Mouse (Mus musculus): ENCODE measurements around the gene Hlcs.

DNA sequence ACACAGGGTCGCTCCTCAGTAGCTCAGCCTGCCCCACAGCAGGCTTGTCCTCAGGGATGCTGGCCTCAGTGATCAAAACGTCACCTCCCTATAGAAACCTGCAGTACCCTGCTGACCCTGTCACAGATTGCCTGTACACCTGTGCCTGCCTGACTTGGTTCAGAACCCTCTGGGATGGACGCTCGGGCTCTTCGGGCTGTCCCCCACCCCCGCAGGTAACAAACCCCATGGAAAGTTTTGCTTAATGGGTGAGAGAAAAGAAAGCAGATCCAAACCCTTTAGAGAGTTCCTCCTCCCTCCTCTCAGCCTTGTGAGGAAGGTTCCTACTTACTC lies 10.2 kb downstream of the Hlcs start:
- no peak for TF ChIP-seq CTCF (IDR thresholded peaks at IDR 0.05; ENCODE audit: insufficient read depth, low read length)
- TF ChIP-seq POLR2A (IDR thresholded peaks at IDR 0.05; ENCODE audit: borderline replicate concordance, extremely low read depth, low read depth, low read length), result no peak

Data from lung, adult 2 months (tissue).